Mouse (Mus musculus) liver, postnatal 0 days (tissue): ENCODE data around the gene Foxn2. TPM values are rescaled to one million over a fixed set of nuclear protein-coding genes. Genes with fewer than 3 reads are reported as not detected.

ENCODE experiments used
- ATAC-seq: fragments of 200-750 bp; cut with Nextera tagmentation; 2 replicates; pipeline ENCODE4 v1.8.0; 2017; ENCODE audit warnings: mild to moderate bottlenecking, moderate library complexity
- DNase-seq: peaks from one replicate; pipeline ENCODE4 v3.0.0-alpha.2; 2016
- H3K27ac ChIP-seq: fragments of 300-500 bp; sonication (generic); 2 replicates; pipeline ENCODE4 v1.5.1; 2014; ENCODE audit warnings: antibody characterized with exemption, moderate library complexity, mild to moderate bottlenecking, low read depth
- H3K27me3 ChIP-seq: fragments of 300-500 bp; sonication (generic); 2 replicates; pipeline ENCODE4 v1.6.1; 2014; ENCODE audit warnings: low read length, control low read depth, mixed read lengths; ENCODE audit not compliant: insufficient read depth
- H3K36me3 ChIP-seq: fragments of 300-500 bp; sonication (generic); replicated peaks from 2 replicates; pipeline ENCODE4 v1.6.1; 2014; ENCODE audit warnings: mild to moderate bottlenecking, control low read depth, low read length, moderate library complexity, mixed read lengths; ENCODE audit not compliant: insufficient read depth
- H3K4me1 ChIP-seq: fragments of 300-500 bp; sonication (generic); 2 replicates; pipeline ENCODE4 v1.6.1; 2014; ENCODE audit warnings: antibody characterized with exemption, mild to moderate bottlenecking, control low read depth; ENCODE audit not compliant: insufficient read depth
- H3K4me2 ChIP-seq: fragments of 300-500 bp; sonication (generic); 2 replicates; pipeline ENCODE4 v1.6.1; 2014; ENCODE audit warnings: low read depth, mild to moderate bottlenecking, low read length, moderate library complexity, mixed read lengths
- H3K4me3 ChIP-seq: fragments of 300-500 bp; sonication (generic); 2 replicates; pipeline ENCODE4 v1.5.1; 2014; ENCODE audit warnings: low read depth, low read length
- H3K9ac ChIP-seq: fragments of 300-500 bp; sonication (generic); replicated peaks from 2 replicates; pipeline ENCODE4 v1.6.1; 2014; ENCODE audit warnings: mild to moderate bottlenecking, moderate library complexity
- H3K9me3 ChIP-seq: fragments of 300-500 bp; sonication (generic); 2 replicates; pipeline ENCODE4 v1.6.1; 2016; ENCODE audit warnings: mild to moderate bottlenecking, control low read depth, low read length, mixed read lengths
- CTCF ChIP-seq: sonication (generic); IDR thresholded peaks from 2 replicates; pipeline ENCODE4 v1.5.1; 2016; ENCODE audit warnings: antibody characterized with exemption, low read depth
- EP300 ChIP-seq: IDR thresholded peaks from 2 replicates; pipeline ENCODE4 v1.6.1; 2016; ENCODE audit warnings: antibody characterized with exemption, low read depth, mild to moderate bottlenecking
- WGBS: fragments of 180-500 bp; shearing (Covaris S2); extraction: QIAGEN DNeasy Blood & Tissue Kit; methylation state at CpG from one replicate; pipeline ENCODE4 v1.1.7; 2014; ENCODE audit not compliant: insufficient replicate concordance; 5-methylcytosine and 5-hydroxymethylcytosine counted together
- polyA plus RNA-seq: library from polyadenylated mRNA; unstranded; fragments of >200 nt; fragmentation: Nextera tagmentation; extraction: Ambion mirVana; gene quantifications from 2 replicates; pipeline ENCODE4 v1.2.1, GENCODE M21; 2015

The Foxn2 gene
- polyA plus RNA-seq, 1 experiment from 2014 or later, result 6.6 TPM

DNA sequence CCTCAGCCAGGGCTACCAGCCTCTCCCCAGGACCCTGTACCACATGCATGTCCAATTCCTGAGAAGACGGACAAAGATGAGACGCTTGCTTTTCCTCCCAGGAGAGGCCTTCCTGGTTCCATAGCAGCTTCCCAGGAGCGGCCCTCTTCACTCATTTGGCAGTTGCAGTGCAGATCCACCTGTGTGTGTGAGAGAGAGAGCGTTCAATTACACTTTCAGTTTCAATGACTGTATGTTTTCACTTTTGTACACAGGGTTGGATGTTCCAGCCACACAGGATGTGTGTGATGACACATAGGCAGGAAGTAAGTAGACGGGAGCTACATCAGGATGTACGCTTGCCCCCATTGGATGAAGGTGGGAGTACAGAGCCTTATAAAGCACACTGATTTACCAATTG is 37.2 kb upstream of the Foxn2 start:
- Histone ChIP-seq H3K4me2 (no peak overlapping the region), H3K9ac (no peak overlapping the region), H3K36me3 (no peaks in the 10 kb centered on the region), H3K4me1 (no peaks in the 10 kb centered on the region), H3K9me3 (no peaks in the 10 kb centered on the region), H3K27ac (no peak overlapping the region), H3K27me3 (no peaks in the 10 kb centered on the region), H3K4me3 (no peak overlapping the region)
- TF ChIP-seq CTCF, result no peak
- no peak for TF ChIP-seq EP300
- DNase-seq (no peak), ATAC-seq (peak; percentile 48)
- 65% methylated on average over 6 of the region's 6 CpGs for WGBS

DNA sequence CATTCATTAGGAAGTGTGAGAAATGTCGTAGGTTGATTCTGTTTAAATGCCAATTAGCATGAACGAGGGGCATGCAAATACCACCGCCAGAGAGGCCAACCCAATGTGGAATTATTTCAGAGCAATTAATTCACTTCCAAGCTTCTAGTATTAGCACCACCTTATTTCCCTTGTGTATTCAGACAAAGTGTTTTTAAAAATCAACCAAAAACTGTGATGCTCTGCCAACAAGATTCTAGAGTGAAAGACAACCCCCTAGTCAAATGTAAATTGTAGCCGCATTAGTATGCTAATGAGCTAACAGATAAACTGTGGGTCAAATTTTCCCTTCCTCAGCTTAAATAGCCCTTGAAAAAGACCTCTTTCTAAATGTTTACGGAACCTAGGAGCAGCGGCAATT is 36.0 kb upstream of the Foxn2 start:
- no peak for TF ChIP-seq EP300
- no peak for TF ChIP-seq CTCF
- DNase-seq, result no peak
- no peaks in the 10 kb centered on the region for H3K27me3 ChIP-seq
- ATAC-seq, result no peak
- no peak overlapping the region for H3K27ac ChIP-seq
- H3K9ac ChIP-seq, result no peak overlapping the region
- H3K36me3 ChIP-seq, result no peaks in the 10 kb centered on the region
- peak overlapping the region; percentile 1; the same call in 1 of the 2 replicates for H3K4me3 ChIP-seq
- H3K4me1 ChIP-seq, result no peaks in the 10 kb centered on the region
- peak overlapping the region; percentile 54; the same call in 1 of the 2 replicates for H3K4me2 ChIP-seq
- WGBS, result 25% methylated on average over 6 of the region's 6 CpGs
- H3K9me3 ChIP-seq, result no peaks in the 10 kb centered on the region

DNA sequence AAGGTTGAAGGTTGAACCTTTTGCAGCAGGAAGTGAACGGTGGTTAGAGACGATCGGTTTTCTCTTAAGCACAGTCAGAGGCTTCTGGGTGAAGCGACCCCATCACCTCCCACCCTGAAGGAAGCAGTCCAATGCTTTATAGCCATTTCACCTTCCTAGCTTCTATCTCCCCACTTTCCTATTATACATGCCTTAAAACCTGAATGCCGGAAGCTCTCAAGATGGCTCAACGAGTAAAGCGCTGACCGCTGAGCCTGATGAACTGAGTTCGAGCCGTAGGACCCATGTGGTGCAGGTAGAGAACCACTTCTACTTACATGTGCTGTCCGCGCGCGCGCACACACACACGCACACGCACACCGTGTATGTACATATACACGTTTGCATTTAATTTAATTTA is 35.4 kb upstream of the Foxn2 start:
- ATAC-seq (no peak), DNase-seq (no peak)

DNA sequence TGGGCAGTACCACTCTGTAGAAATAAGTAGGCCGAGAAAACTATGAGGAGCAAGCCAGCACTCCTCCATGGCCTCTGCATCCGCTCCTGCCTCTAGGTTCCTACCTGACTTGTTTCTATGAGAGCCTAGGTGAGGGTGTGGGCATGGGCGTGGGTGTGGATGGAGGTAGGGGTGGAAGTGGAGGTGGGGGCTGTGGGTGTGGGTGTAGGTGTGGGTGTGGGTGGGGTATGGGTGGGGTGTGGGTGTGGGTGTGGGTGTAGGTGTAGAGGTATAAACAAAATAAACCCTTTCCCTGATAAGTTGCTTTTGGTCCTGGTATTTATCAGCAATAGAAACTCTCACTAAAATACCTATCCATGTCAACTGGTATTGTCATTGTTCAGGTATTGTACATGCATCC is 30.8 kb upstream of the Foxn2 start:
- TF ChIP-seq CTCF (no peak), EP300 (no peak)
- Histone ChIP-seq H3K27me3 (no peaks in the 10 kb centered on the region), H3K4me2 (no peak overlapping the region), H3K27ac (no peak overlapping the region), H3K4me1 (no peaks in the 10 kb centered on the region), H3K36me3 (no peaks in the 10 kb centered on the region), H3K9ac (no peak overlapping the region), H3K9me3 (no peaks in the 10 kb centered on the region), H3K4me3 (no peak overlapping the region)
- DNase-seq (no peak), ATAC-seq (no peak)
- WGBS, result 77% methylated on average over 3 of the region's 3 CpGs

More for the DNA sequence above, 35.4 kb upstream of the Foxn2 start:
- Histone ChIP-seq H3K9ac (no peak overlapping the region), H3K36me3 (no peaks in the 10 kb centered on the region), H3K27ac (no peak overlapping the region), H3K4me1 (no peaks in the 10 kb centered on the region), H3K4me3 (peak overlapping the region; percentile 1; the same call in 1 of the 2 replicates), H3K4me2 (peak overlapping the region; percentile 54), H3K27me3 (no peaks in the 10 kb centered on the region), H3K9me3 (no peaks in the 10 kb centered on the region)
- WGBS, result 25% methylated on average over 19 of the region's 19 CpGs
- TF ChIP-seq EP300 (no peak), CTCF (no peak)

DNA sequence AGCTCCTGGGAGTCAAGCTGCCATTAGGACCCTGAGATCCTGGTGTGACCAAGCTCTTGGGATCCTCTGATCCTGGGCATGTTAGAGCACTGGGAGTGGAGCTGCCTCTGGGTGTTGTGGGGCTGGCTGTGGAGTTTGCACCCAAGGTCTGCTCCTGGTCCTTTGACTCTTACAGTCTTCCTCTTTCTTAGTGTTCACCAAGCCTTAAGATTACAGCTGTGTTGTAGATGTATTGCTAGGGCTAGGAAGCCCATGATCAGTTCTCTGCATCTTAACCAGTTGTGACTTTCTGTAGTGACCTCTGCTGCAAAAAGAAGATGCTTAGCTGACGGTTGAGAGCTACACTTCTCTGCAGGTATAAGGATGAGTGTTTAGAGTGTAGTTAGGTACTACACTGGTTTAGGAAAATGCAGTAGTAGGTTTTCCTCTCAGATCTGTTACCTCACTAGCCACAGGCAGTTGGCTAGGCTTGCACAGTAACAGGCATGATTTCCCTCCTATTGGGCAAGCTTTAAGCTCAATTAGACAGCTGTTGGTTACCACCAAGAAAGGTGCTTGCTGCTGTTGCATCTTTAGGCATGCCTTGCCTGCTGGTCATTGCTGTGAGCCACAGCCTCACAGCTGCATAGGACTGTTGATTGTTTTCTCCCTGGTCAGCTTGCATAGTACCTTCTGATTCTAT is 27.2 kb upstream of the Foxn2 start:
- no peak overlapping the region for H3K27ac ChIP-seq
- H3K4me3 ChIP-seq, result no peak overlapping the region
- no peaks in the 10 kb centered on the region for H3K36me3 ChIP-seq
- 85% methylated on average over 1 of the region's 1 CpGs for WGBS
- ATAC-seq, result no peak
- no peak for DNase-seq
- no peak for TF ChIP-seq CTCF
- TF ChIP-seq EP300, result no peak
- no peak overlapping the region for H3K4me2 ChIP-seq
- no peak overlapping the region for H3K9ac ChIP-seq
- H3K9me3 ChIP-seq, result no peaks in the 10 kb centered on the region
- H3K4me1 ChIP-seq, result no peaks in the 10 kb centered on the region
- no peaks in the 10 kb centered on the region for H3K27me3 ChIP-seq

DNA sequence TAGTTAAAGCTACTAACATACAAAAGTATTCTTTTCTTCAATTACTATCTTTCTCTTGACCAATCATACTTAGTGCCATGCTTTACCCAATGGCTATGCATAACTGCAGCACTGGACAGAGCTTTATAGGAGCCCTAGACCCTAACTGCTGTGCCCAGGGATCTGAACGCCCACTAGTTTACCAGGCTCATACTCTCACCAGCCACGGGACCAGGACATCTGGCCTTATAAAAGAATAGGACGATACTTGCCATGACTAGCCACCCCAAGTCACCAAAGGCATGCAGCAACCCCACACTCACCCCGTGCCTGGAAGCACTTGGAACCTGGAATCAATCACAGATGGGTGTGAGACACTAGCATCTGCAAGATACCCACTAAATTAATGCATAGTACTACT is 20.1 kb upstream of the Foxn2 start:
- DNase-seq (no peak), ATAC-seq (no peak)
- H3K9ac ChIP-seq, result no peak overlapping the region
- no peak overlapping the region for H3K4me2 ChIP-seq
- no peak overlapping the region for H3K4me3 ChIP-seq
- TF ChIP-seq EP300, result no peak
- TF ChIP-seq CTCF, result no peak
- H3K27ac ChIP-seq, result no peak overlapping the region
- no peaks in the 10 kb centered on the region for H3K4me1 ChIP-seq
- H3K27me3 ChIP-seq, result no peaks in the 10 kb centered on the region
- no peaks in the 10 kb centered on the region for H3K9me3 ChIP-seq
- 77% methylated on average over 4 of the region's 4 CpGs for WGBS
- no peaks in the 10 kb centered on the region for H3K36me3 ChIP-seq

DNA sequence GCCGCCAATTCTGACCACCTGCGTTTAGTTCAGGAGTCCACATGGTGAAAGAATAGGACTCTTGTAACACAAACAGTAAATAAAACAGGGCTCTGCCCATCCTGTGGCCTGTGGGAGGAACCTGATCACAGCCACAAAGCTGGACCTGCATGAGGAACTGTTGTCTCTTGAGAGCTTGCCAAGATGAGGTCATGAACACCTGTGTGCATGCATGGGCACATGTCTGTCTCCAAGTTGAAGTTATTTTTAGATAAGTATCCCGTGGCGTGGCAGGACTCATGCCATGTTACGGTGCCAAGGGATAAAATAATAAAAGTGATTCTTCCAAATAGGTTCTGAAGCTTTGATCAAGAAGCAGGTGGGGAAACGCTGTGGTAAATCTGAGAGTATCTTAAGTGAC is 19.3 kb upstream of the Foxn2 start:
- no peak overlapping the region for H3K9ac ChIP-seq
- no peaks in the 10 kb centered on the region for H3K9me3 ChIP-seq
- DNase-seq (no peak), ATAC-seq (peak; percentile 43; the same call in 1 of the 2 replicates)
- no peaks in the 10 kb centered on the region for H3K4me1 ChIP-seq
- no peak overlapping the region for H3K4me3 ChIP-seq
- H3K27ac ChIP-seq, result no peak overlapping the region
- WGBS, result 81% methylated on average over 6 of the region's 6 CpGs
- no peak overlapping the region for H3K4me2 ChIP-seq
- no peaks in the 10 kb centered on the region for H3K36me3 ChIP-seq
- H3K27me3 ChIP-seq, result no peaks in the 10 kb centered on the region
- TF ChIP-seq EP300 (no peak), CTCF (no peak)
